Mouse (Mus musculus) megakaryocyte, embryonic 14.5 days (primary cell): ENCODE results near the gene 1700001O22Rik.

Source experiments
- FLI1 ChIP-seq: IDR thresholded peaks from 2 replicates; pipeline ENCODE4 v1.6.1; 2012; ENCODE audit warnings: low read length, inconsistent platforms, mixed read lengths
- GATA1 ChIP-seq: IDR thresholded peaks from 3 replicates; pipeline ENCODE4 v1.6.1; 2012; ENCODE audit warnings: mixed read lengths, low read length, inconsistent platforms, borderline replicate concordance

- TF ChIP-seq GATA1, result no peak
- TF ChIP-seq FLI1, result no peak
Observed at GRCm38 (mm10) chr2:30777266-30777665, 26.2 kb downstream of the 1700001O22Rik start.
